Mouse (Mus musculus) monocyte, adult 59 days (primary cell): Measurements from ENCODE around the gene Setmar. TPM values are rescaled to one million over a fixed set of nuclear protein-coding genes. Genes with fewer than 3 reads are reported as not detected.

Experiments used
- total RNA-seq, 2 experiments: library from RNA; stranded (reverse); gene quantifications; one replicate each; pipeline ENCODE4 v1.2.4; 2023

Gene Setmar
- total RNA-seq, result 1 to 10 TPM; 3.8 to 4.0 TPM

GRCm38 (mm10) chr6:108064918-108065526 is at the start of gene Setmar:
Gene Setmar, plus strand, starts transcription at chr6:108065045.

Other genes starting within 250 kb of the Setmar start
- gene Sumf1, start 120.5 kb downstream of the Setmar start, total RNA-seq, result 10 to 100 TPM; 53.6 to 62.9 TPM
- 100 to 1,000 TPM; 105 to 109 TPM for gene Itpr1, start 148.1 kb downstream of the Setmar start, total RNA-seq